Mouse (Mus musculus): Measurements from ENCODE around the gene Apbb1ip.
"Not testable (repeated sequence)": the region's sequence is repeated elsewhere in the genome, so short reads cannot be mapped to it uniquely, and the experiment has no call there.

The Apbb1ip gene

GRCm38 (mm10) chr2:22816231-22816630 is 42.3 kb downstream of the Apbb1ip start:
- DNase-seq (ENCODE audit: low read depth, low spot score), result no peak

DNA sequence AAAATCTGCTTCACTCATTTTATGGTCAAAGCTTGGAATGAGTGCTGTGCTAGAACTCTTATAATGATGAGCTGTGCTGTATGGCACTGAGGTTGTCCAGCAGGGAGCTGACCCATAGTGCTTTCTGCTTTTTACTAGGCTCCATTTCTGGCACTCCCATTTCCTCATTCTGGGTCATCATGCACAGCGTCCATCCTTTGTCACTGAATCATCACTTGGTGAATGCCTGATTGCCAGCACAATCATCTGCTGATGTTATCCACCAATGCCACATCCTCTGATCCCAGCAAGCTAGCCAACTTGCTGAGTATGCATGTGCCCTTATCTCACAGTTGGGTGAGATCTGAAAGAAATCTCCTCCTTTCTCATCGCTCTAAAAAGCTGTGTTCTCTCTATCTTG is 48.4 kb downstream of the Apbb1ip start:
- no peak for DNase-seq (ENCODE audit: low read depth, low spot score)

- DNase-seq (ENCODE audit: low read depth, low spot score), result no peak
These were observed 71.6 kb downstream of the Apbb1ip start for GRCm38 (mm10) chr2:22845514-22845913.

DNA sequence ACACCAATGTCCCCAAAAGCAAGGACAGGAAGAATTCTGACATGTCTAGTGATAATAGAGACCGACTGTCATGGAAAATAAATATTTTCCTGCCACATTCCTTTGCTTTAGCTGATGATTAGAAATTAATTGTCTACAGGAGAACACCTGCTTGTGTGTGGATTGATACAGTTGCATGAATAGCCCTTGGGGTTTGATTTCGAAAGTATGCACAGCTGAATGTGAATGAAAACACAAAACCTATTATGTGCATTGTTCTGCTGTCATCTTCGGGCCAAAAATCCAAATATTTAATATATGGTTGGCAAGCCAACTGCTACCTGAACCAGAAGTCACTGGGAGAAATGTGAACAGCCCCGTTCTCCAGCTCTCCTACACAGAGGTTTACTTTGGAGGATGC is 78.0 kb downstream of the Apbb1ip start:
- no peak for DNase-seq (ENCODE audit: low read depth, low spot score)

DNA sequence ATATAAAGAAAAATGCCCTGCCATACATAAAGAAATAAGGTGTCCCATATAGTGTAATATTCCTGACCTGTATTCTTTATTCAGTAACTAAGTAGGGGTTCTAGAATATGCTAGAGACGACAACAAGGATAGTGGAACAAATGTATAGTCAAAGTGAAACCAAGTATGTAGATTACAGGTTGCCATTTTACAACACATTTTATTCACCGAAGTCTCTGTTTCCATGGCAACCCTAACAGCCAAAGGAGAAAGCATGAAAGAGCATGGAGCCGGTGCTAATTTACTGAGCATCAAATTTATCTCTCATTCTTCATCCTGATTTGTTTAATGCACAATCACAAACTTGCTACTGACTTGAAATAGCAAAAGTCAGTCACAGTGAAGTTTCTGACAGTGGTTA is 83.6 kb downstream of the Apbb1ip start:
- peak; percentile 7 for DNase-seq (ENCODE audit: low read depth, low spot score)

DNA sequence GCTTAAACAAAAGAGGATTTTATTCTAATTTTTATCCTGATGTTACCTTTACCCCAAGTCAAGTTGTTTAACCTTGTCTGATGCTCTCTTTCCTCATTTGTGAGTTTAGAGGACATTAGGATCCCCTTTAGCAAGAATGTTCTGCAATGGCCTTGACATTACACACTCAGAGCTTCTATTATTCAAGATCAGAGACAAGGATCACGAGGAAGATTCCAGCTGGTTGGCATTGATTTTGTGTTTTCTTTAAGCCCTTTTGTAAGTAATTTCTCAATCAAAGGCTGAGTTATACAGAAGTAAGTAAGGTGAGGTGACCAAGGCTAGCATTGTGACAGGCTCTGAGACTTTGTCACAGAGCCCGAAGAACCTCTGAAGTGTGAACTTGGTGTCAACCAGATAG is 88.3 kb downstream of the Apbb1ip start:
- no peak for DNase-seq (ENCODE audit: low read depth, low spot score)

DNA sequence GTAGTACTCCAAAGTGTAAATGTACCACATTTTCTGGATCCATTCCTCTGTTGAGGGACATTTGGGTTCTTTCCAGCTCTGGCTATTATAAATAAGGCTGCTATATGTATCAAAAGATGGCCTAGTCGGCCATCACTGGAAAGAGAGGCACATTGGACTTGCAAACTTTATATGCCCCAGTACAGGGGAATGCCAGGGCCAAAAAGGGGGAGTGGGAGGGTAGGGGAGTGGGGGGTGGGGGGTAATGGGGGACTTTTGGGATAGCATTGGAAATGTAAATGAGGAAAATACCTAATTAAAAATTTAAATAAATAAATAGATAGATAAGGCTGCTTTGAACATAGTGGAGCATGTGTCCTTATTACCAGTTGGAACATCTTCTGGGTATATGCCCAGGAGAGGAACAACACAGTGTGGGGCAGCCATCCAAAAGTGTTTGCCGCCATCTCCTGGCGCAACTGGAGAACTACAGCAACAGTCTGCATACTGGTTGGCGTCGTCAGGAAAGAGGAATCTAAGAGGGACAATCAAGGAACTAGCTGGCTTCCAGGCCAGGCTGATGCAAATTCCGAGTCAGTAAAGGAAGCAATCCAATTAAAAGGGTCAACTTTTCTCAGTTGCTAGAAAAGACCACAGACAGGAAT is 90.6 kb downstream of the Apbb1ip start:
- DNase-seq (ENCODE audit: low read depth, low spot score), result peak; percentile 78

- no peak for DNase-seq (ENCODE audit: low read depth, low spot score)
These were observed 91.9 kb downstream of the Apbb1ip start for GRCm38 (mm10) chr2:22865818-22866217.

GRCm38 (mm10) chr2:22866894-22867424 is 93.1 kb downstream of the Apbb1ip start:
- no peak for DNase-seq (ENCODE audit: low read depth, low spot score)

- DNase-seq (ENCODE audit: low read depth, low spot score), result no peak
These were observed 99.3 kb downstream of the Apbb1ip start for GRCm38 (mm10) chr2:22873159-22873558.

DNA sequence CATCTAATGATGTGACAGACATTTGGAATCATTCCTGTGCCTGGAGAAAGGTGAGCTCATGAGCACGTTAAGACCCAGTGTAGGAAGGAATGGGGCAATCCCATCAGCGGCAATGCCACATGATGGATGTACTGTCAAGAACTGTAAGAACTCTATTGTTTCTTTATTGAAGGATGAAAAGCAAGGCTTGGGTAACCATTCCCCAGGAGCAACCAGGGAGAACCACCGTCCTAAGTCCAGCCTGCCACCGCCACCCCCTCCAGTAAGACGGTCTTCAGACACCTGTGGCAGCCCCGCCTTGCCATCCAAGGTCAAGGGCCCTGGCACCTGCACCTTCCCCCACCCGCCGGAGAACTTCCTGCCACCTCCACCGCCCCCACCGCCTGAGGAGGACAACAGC is 100.7 kb downstream of the Apbb1ip start:
- DNase-seq (ENCODE audit: low read depth, low spot score), result no peak

GRCm38 (mm10) chr2:22876614-22877013 is 102.7 kb downstream of the Apbb1ip start:
- DNase-seq (ENCODE audit: low read depth, low spot score), result no peak

DNA sequence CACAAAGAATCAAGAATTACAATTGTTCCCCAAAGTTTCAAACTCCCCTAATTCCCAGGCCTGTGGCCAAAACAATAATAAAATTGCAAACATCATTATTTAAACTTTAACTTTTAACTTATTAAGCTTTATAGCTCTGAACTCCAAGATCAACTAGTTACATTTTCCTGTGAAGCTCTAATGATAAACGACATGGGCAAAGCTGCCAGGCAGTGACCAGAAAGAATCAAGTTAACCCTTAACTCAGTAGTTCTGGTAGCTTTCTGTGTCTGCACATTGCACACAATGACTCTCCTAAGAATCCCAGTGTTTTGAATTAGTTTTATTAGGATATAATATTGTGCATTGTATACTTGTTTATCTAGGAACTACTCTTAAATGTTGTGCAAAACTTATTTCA is 104.9 kb downstream of the Apbb1ip start:
- DNase-seq (ENCODE audit: low read depth, low spot score), result no peak

GRCm38 (mm10) chr2:22880726-22881125 is 106.8 kb downstream of the Apbb1ip start:
- not testable (repeated sequence) for DNase-seq (ENCODE audit: low read depth, low spot score)

DNA sequence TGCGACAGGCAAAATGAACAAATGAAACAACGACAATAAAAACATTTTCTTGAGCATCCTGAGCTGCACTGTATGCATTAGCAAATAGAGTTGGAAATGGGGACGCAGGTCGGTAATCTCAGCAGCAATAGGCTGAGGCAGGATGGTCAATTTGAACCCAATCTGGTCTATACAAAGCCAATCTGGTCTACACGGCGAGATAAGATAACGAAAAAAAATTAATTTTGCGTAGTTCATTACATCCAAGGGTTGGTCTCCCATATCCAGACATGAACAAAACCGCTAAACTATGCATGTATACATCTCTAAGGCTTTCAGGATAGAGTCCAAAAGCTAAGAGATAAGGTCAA is 121.0 kb downstream of the Apbb1ip start:
- no peak for DNase-seq (ENCODE audit: low read depth, low spot score)

DNA sequence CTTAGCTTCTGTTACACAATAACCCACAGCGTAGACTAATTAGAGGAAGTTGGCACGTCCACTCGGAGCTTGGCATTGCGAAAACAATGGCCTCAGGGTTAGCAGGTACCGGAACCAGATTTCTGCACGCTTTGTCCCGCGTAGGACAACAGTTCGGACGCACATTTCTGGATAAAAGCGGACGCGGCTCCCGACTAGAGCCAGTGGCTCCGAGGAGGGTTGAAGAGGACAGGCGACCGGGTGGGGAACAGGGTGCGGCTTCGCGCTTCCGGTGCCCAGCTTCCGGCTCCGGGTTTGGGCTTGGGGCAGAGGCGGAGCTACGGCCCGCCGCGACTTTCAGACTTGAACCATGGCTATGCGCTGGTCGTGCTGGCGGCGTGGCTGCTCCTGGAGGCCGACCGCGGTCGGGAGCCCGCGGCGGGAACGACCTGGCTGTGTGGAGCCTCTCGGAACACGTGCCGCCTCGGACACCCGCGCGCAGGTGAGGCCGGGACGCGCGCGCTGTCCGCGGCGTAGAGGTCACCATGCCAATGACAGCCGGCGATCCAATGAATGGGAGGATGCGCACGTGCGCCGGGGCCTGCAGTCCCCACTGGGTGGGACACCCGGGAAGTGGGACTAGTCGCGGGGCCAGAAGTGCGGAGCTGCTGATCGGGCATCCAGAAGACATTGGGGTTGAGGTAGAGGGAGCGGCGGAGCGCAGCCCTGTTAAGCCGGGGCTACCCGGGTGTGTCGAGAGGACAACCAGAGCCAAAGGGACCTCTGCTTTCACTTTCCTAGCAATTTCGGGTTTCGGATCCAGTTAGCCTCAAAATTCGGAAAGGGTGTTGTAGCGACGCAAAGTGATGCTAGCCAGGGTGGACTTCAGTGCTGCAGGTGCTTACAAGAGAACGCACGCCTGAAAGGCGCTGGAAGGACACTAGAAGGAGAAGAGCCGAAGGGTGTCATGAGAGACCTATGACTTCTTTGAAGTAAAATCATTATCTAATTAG is 121.7 kb downstream of the Apbb1ip start, which contains the start of gene Pdss1:
TSS of gene Pdss1 (plus strand) at position 241 of the 992 bp plus-strand sequence.
- DNase-seq (ENCODE audit: low read depth, low spot score), result peak; percentile 98

DNA sequence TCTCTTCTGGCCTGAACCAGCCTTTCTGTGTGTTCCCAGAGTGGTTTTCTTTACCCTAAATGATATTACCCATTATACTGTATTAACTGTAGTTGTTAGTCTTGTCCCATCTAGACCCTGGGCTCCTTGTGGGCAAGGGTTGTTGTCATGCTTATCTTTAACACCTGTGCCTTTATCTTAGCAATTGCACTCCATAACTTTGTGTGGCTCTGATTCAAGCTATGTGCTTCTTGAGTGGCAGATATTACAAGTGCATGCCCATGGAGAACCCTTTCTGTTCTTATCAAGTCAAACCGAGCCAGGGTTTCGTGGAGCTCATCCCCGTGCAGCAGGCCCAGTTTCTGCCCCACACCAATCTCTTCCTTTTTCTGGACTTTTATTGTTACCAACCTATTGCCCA is 130.1 kb downstream of the Apbb1ip start:
- no peak for DNase-seq (ENCODE audit: low read depth, low spot score)

- no peak for DNase-seq (ENCODE audit: low read depth, low spot score)
These were observed 140.5 kb downstream of the Apbb1ip start for GRCm38 (mm10) chr2:22914421-22914820.

DNA sequence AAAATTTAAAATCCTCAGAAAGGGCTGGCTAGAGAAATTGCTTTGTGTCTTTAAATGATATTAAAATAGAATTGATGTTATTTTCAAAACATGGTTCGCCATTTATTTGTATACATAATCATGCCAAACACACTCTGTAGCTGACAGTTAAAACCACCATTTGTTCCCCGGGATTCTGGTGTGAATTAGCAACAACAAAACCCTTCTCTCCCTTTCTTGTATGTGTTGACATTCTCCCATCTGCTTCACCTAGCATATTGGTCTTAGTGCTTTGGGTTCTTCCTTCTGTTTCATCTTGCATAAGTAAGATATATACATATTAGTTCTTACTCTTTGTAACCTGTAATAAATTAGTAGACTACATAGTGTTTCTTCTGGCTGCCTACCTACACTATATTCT is 144.8 kb downstream of the Apbb1ip start:
- DNase-seq (ENCODE audit: low read depth, low spot score), result no peak
